Mouse (Mus musculus) CH12F3 (cell line): Measurements from ENCODE around the gene Cyp39a1.

ENCODE experiments used
- in situ Hi-C: fragments of 300-500 bp; cut with MboI; formaldehyde crosslinking; loops from 2 replicates; pipeline ENCODE4 v1.14.3; 2020; ENCODE audit warnings: low sequenced_read_pairs

Gene Cyp39a1

DNA sequence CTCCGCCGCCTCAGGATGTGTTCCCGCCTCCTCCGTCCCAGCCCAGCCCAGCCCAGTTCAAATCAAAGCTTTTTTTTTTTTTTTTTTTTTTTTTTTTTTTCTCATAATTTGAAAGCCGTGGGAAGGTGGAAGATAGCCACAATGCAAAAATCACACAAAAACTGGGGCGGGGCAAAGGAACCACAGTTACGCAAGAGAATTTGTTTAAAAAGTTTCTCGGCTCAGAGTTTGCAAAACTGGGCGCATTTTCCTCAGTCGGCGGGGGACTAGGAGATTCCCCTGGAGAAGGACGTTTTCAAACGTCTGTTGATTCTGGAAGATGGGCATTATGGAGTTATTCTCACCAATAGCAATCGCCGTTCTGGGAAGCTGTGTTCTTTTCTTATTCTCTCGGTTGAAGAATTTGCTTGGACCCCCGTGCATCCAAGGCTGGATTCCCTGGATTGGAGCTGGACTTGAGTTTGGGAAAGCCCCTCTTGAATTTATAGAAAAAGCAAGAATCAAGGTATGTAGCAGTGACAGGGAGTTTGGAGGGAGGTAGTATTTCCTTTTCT is at the start of gene Cyp39a1:
TSS of gene Cyp39a1 (plus strand) at position 136 of the 554 bp plus-strand sequence.
- in situ Hi-C loops = no loop called here

DNA sequence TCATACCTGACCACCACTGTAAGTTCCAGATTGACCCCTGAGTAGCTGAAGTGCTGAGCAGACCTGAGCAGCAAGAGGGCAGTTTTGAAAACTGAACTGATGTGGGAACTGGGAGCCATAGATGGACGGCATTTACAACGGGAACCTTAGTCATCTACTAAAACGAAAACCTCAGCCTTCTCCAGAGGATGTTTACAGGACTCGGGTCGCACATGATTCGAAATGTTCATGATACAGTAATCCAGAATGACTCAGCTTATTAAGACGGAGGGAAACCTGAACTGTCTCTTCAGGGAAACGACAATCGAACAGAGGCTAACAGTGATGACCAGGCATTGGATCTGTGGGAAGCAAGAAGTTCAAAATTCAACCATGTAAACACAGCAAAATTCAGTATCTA is 48.1 kb upstream of the Cyp39a1 start:
- in situ Hi-C loops = no loop called here

DNA sequence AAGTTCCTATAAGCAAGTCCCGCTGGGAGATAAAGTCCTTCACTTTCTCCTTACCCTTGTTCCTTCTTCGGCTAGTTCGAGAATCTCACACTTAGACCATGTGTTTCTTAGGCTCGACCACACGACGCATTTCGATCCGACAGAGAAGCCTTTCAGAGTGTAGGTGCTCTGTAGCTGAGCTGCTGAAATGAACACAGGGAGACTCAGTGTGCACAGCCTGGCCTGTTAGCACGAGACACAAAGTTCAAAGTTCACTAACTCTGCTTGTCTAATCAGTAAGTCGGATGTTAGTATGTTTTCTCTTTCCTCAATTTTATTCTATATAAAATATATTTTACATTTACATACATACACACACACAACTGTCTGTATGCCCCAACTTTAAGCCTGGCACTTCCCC is 45.1 kb upstream of the Cyp39a1 start:
- in situ Hi-C loops = no loop called here

DNA sequence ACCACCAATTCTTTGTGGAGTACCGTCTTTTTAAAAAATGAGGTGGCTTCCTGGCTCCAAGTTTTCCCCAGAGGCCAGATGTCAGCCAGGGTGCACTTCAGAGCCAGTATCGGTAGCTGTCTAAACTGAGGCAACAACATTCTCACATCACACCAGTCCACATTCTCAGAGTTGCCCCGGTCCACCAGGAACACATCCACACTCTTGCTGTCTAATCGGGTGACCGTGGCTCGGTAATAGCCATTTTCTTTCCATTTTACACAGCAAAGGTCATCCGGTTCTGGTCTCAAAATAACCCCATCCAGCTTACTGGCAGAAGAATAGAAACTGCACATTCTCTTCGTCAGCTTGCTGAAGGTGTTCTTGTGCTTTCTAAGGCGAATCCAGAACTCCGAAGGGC is 39.0 kb upstream of the Cyp39a1 start:
- in situ Hi-C loops = no loop called here

DNA sequence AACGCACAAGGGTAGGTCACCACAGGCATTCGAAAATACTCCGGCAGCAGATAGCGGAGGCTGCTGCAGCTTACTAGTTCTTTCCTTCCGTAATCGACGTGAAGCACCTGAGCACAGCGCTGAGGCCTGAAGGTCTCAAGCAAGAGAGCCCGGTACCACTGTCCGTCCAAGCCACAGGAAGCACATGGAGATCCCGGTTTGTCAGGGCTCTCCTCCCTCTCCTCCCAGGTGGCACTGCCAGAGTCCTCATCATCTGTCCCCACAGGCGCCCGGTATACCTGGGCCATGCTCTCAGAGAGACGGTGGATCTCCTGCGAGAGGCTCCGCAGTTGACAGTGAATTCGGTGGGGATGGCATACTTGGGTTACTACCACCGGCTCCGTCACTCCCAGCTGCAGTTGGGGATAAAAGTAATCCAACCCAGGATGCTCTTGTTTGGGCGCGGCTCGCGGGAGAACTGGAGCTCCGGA is 38.2 kb upstream of the Cyp39a1 start:
- in situ Hi-C loops = no loop called here

DNA sequence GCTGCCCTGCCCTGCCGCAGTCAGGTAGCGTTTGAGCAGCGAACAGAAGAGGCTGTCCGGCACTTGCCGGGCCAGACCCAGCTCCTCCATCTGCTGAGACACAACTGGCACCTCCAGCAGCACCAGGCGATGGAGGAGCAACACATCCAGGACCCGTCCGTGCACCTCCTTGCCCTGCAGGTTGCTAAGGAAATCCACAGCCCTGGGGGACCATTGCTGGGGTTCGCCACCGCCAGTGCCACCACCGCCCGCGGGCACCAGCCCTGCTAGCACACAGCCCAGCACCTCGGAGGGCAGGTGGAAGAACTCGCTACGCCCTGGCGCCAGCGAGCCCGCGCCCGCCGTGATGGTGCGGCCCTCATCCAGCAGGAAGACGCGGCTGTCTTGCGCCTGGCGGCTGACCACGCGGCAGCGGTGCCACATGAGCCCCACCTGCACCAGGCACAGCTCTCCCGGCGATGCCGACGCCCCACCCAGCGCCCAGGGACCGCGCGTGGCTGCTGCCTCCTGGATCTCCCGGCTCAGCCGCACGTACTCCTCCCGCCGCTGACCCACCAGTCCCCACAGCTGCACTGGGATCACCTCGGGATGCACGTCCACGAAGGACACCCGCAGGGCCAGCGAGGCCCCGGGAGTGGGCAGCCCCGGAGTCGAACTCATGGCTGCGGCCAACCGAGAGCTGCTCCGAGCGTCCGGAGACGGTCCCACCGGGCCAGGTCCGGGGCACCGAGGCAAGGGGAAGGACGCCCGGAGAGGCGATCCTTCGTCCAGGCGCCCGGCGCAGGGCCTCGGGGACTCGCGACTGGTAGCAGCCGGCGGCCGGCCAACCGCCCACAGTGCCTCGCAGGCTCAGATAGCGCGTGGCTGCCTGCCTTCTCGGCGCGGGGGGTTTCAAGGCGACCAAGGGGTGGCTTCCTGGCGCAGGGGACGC is 37.5 kb upstream of the Cyp39a1 start, which contains the start of gene Tdrd6:
TSS of gene Tdrd6 (minus strand) at position 804 of the 931 bp plus-strand sequence.
- in situ Hi-C loops = no loop called here

DNA sequence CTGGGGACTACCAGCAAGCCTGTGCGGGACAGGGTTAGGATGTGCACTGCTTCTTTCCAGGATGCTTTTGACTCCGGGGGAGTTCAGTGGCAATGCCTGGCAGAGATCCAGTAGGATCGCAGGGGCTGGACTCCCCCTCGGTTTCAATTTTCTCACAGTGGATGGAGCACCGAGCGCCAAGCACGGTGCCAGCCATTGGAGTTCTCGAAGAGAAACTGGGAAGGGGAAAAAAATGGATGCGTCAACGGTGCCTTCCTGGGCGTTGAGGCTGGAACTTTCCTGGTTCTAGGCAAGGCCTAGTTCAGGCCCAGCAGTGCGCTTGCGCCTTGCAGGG is 36.8 kb upstream of the Cyp39a1 start:
- in situ Hi-C loops = no loop called here

DNA sequence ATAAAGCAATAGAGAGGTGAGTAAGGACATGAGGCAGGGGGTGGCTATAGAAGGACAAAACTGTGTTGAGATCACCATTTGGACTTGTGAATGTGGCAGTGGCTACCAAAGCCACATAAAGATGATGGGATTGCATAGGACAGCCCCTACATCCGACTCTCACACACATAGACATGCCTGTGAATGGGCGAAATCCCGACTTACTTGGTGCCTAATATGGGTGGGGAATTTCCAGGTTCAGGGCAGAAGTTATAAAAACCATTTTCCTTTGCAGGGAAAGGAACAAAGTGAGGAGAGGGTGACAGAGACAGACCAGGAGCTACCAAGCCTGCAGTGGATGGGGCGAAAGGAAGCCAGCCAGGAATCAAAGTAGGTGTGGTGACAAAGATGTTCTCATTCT is 30.1 kb upstream of the Cyp39a1 start:
- in situ Hi-C loops = no loop called here

DNA sequence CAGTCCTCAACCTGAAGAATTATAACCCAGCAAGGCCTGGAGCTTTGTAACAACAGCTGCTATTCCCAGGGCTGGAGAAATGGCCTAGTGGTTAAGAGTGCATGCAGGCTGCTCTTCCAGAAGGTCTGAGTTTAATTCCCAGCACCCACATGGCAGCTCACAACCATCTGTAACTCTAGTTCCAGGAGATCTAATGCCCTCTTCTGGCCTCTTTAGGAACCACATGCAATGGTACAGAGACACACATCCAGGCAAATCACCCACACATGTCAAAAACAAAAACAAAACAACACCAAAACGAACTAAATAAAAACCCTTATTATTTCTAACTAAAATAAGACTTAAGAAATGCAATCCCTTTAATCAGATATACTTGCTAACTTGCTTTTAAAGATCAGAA is 26.4 kb upstream of the Cyp39a1 start:
- in situ Hi-C loops = no loop called here

DNA sequence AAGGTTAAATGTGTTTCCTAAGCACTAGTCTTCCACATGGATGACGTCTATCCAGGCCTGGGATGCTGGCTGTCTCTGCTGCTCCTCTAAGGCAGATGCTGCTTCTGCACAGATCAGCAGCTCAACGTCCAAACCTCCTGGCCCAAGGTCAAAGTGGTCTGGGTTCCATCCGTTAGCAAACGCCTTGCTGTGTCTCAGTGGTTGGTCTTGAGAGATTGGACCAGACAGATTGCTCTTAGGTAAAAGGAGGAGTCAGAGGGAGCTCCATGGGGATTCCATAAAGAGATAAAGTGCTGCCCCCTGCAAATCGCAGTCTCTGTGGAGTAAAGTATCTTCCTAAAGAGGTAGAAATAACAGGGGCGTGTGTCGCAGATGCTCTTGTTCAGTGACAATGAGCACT is 24.0 kb upstream of the Cyp39a1 start:
- in situ Hi-C loops = no loop called here

DNA sequence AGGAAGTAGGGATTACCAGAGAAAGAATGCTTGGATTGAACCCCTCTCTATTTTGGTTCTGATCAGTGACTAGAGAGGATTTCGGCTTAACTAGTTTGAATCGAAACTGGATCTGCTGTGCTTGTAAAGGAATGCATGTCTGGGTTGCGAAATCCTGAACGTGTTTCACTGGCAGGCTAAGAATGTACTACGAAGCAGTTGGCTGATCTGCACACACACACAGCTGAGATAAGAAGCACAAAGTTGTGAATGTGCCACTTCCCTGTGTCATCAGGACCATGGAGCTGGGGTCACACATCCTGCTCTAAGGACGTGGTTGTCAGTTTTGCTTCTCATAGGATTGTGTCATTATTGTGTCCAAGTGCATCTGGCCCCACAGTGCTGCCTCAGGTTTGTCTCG is 22.9 kb upstream of the Cyp39a1 start:
- in situ Hi-C loops = no loop called here

DNA sequence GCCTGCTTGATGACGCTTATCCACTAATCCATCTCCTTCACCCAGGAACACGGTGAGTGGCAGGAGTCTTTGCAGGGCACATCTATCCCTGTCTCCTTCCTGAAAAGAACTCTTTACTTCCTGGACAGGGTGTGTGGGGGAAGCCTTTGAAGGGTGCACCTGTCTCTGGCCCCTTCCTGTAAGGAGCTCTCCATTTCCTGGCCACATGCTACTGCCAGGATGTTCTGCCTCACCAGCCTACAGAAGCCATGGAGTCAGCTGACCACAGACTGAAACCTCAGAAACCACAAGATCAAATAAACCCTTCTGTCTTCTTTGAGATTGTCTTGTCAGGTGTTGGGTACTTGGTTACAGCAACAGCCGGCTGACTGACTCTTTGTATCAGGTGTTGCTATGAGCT is 22.1 kb upstream of the Cyp39a1 start:
- in situ Hi-C loops = no loop called here

DNA sequence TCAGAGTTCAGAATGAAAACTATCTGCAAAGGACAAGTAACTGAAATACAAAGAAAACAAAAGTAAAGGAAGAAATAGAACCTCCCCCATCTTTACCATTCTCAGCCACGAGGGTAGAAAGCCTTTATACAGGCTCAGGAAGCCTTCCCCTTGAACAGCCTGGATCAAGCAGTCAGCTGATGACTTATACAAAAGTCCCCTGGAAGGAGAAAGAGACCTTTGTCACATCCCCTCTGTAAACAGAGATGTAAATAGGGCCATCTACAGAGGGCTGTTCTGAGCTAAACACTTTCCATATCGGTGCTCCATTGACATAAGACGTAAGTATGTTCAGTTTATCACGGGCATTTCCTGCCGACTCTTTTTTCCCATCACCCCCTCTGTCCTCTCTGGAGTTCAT is 20.3 kb upstream of the Cyp39a1 start:
- in situ Hi-C loops = no loop called here

DNA sequence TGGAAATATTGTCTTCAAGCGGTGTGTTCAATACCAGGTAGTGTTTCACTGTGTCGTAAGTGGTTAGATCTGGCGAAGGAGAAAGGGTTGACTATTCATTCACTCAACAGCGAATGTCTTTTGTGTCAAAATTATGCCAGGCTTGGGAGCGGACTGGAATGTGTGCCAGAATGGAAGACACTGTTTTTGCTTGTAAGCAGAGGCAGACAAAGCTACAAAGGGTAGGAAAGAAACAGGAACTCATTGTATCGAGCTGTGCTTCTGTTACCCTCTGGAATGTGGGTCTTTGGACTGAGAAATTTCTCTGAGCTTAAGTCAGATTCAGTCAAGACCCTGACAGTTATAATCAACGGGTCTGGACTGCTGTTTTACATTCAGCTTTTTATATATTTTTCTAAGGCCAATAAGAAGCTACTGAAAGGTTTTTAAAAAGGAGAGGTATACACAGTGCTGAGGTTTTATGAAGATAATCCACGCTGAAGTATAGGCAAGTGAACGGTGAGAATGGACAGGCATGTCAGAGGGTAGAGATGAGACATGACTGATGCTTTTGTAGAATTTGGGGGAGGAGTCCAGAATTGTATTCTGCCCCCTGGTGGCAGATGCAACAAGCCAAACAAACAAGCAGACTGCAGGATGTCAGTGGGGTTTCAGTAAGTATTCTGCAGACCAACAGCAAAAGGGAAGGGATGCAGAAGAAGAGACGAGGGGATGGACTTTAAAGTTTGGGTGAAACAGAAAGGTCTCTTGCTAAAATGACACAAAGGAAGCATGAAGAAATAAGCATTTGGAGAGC is 17.4 kb upstream of the Cyp39a1 start:
- in situ Hi-C loops = no loop called here

DNA sequence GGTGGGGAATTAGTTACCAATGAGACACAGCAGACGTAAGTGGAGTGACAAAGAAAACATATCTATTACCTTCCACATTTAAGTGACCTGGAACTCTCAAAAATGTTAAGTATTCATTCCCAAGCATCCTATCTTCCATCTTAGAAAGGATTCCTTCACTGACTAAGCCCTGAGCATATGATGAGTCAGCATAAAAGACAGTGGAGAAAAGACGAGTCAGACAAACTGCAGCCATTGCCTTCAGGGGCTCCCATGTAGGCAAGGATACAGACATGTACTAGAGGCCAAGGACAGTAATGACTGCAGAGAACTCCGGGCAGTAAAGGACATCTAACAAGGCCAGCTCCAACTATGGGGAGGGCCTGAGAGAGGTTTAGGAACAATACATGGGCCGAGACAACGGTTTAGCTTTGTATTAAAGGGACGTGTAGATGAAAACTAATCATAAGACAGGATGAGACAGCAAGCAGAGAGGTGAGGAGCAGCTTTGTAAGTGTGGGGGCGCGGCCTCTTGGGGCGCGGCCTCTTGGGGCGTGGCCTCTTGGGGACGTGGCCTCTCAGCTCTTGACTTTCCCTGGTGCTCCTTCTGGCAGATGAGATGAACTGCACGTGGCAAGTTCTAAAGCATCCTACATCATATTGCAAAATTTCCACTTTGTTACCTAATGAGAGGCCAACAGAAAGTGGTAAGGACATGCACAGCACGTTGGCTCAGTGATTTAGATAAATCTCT is 15.7 kb upstream of the Cyp39a1 start:
- in situ Hi-C loops = no loop called here

DNA sequence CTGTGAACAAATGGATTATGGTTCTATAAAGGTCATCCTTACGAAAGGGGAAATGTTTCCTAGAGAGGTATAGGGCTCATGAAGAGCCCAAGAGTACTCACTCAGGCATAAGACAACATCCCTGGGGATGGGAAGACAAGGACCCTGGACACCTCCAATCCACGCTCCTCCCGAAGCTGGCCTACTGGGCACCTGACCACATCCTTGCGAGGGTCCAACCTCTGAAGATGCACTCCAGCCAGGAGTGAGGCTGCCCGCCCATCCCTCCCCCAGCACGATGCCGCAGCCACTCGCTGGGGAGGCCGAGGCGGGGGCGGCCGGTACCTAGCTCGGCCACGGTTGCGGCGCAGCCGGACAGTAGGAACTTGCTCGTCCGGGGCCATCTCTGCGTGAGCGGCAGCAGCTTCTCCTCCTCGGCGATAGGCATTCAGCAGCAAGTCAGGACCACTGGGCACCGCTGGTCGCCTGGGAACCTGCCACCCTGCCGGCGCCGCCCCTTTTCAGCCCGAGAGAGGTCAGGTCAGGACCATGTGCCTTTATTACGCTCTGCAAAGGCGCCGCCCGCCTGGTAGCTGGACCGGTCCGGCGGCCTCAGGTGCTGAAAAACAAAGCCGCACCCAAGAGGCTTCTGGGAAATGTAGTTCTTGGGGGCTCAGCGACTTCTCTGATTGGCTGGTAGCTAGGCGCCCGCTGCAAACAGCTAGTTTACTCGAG is 492 bp upstream of the Cyp39a1 start, which contains the start of gene Slc25a27:
TSS of gene Slc25a27 (minus strand) at position 639 of the 714 bp plus-strand sequence.
- in situ Hi-C loops = no loop called here

DNA sequence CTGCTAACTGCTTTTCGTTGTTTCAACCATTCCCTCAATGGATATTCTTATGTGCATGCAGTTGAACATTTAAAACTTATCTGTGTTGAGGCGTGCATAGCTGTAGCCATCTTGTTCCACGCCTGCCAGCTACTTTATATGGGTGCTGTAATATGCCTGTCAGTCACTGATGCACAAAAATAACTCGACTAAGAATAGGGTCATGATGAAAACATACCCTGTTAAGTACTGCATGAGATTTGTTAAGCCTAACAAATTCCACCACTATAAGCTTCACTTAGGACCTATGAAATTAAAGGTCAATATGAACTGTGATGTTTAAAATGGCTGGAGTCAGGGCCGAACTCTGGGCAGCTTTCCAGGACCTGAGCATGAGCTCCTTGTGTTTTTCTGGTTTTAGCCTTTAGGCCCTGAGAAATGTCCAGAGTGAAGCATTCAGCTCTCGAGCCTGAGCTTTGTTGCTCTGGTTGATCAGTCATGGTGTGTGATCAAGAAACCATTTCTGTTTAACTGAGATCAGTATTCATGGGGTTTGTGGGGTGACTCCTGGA is 2.0 kb downstream of the Cyp39a1 start:
- in situ Hi-C loops = no loop called here

DNA sequence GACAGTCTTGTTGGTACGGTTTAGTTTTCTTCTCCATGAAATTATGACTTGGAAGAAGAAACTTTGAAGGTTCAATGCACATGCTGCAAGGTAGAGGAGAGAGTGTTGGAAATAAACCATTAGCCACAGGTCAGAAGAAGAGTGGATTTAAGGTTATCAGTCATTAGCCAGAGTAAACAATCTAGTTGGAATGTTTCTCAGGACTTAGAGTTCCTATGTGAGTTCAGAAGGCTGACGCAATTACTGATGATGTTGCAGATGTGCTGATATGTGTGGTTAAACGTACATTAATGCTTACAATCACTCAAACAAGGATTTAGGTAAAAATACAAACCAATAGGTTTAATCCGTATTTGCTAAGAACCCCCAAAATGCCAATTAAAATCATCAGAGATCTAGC is 4.7 kb downstream of the Cyp39a1 start:
- in situ Hi-C loops = no loop called here

DNA sequence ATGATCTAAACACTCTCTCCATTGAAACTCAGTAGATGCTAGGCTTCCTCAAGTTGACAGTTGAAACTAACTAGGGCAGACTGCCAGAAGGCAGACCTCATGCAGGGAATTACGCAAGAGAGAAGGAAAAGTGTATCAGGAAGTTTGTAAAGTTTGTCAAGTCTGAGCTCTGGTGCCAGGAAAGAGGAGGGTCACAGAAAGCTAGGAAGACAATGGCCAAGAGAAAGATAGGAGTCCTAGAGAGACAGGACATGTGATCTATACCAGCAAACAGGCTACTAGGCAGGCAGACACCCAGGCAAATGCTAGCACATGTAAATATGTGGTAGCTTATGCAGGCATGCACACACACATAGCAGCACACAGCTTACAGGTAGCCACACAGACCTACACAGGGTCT is 8.0 kb downstream of the Cyp39a1 start:
- in situ Hi-C loops = no loop called here

DNA sequence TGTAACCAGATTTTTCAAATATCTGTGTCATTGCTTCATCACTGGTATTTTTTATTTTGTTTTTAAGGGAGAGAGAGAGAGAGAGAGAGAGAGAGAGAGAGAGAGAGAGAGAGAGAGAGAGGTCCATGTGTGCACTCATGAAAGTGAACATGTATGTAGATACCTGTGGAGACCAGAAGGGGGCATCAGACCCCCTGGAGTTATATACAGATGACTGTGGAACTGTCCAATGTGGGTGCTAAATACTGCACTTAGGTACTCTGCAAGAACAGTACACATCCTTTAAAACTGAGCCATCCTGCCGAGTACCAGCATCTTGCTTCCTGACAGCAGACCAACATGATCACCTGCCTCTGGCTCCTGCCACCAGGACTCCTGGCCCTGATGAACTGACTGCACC is 9.0 kb downstream of the Cyp39a1 start:
- in situ Hi-C loops = no loop called here
